Mouse (Mus musculus) stomach, embryonic 14.5 days (tissue): ENCODE data around the gene Lacc1. TPM values are rescaled to one million over a fixed set of nuclear protein-coding genes. Genes with fewer than 3 reads are reported as not detected.
"Not testable (repeated sequence)": the region's sequence is repeated elsewhere in the genome, so short reads cannot be mapped to it uniquely, and the experiment has no call there.

Experiments
- ATAC-seq: fragments of 200-750 bp; cut with Nextera tagmentation; 2 replicates; pipeline ENCODE4 v1.8.0; 2017; ENCODE audit warnings: low read depth, moderate TSS enrichment; ENCODE audit not compliant: insufficient number of reproducible peaks, insufficient read depth, low FRiP score
- H3K27ac ChIP-seq: fragments of 300-500 bp; sonication (generic); 2 replicates; pipeline ENCODE4 v1.5.1; 2014; ENCODE audit warnings: mild to moderate bottlenecking, low read length, moderate library complexity, mixed read lengths
- H3K27me3 ChIP-seq: fragments of 300-500 bp; sonication (generic); 2 replicates; pipeline ENCODE4 v1.6.1; 2014; ENCODE audit warnings: low read length, control low read depth, mixed read lengths; ENCODE audit not compliant: control insufficient read depth, insufficient read depth
- H3K36me3 ChIP-seq: fragments of 300-500 bp; sonication (generic); 2 replicates; pipeline ENCODE4 v1.6.1; 2014; ENCODE audit warnings: mild to moderate bottlenecking, control low read depth, low read length, moderate library complexity, mixed read lengths; ENCODE audit not compliant: control insufficient read depth, insufficient read depth
- H3K4me1 ChIP-seq: fragments of 300-500 bp; sonication (generic); 2 replicates; pipeline ENCODE4 v1.6.1; 2014; ENCODE audit warnings: low read length, control low read depth, mixed read lengths; ENCODE audit not compliant: control insufficient read depth, insufficient read depth
- H3K4me2 ChIP-seq: fragments of 300-500 bp; sonication (generic); replicated peaks from 2 replicates; pipeline ENCODE4 v1.6.1; 2014; ENCODE audit warnings: low read depth, low read length, control low read depth
- H3K4me3 ChIP-seq: fragments of 300-500 bp; sonication (generic); 2 replicates; pipeline ENCODE4 v1.5.1; 2014; ENCODE audit warnings: low read depth, low read length, control low read depth
- H3K9ac ChIP-seq: fragments of 300-500 bp; sonication (generic); replicated peaks from 2 replicates; pipeline ENCODE4 v1.6.1; 2014; ENCODE audit warnings: low read depth, mild to moderate bottlenecking, control low read depth, low read length, moderate library complexity, mixed read lengths
- H3K9me3 ChIP-seq: fragments of 300-500 bp; sonication (generic); 2 replicates; pipeline ENCODE4 v1.6.1; 2016; ENCODE audit warnings: low read depth, low read length, control low read depth; ENCODE audit not compliant: control insufficient read depth
- WGBS: fragments of 180-500 bp; shearing (Covaris S2); extraction: QIAGEN DNeasy Blood & Tissue Kit; methylation state at CpG from one replicate; pipeline ENCODE4 v1.1.7; 2014; 5-methylcytosine and 5-hydroxymethylcytosine counted together
- polyA plus RNA-seq: library from polyadenylated mRNA; unstranded; fragments of >200 nt; fragmentation: Nextera tagmentation; extraction: Ambion mirVana; gene quantifications from 2 replicates; pipeline ENCODE4 v1.2.1, GENCODE M21; 2014

The Lacc1 gene
- polyA plus RNA-seq, 1 experiment from 2014 or later, result 9.0 TPM

- Histone ChIP-seq H3K9ac (no peak overlapping the region), H3K4me3 (no peak overlapping the region), H3K27ac (no peak overlapping the region), H3K4me1 (no peaks in the 10 kb centered on the region; the same call in 1 of the 2 replicates), H3K36me3 (0 out of 2 replicates have a peak, but pooled peaks cover 3% of the 10 kb centered on the region), H3K27me3 (no peaks in the 10 kb centered on the region), H3K4me2 (no peak overlapping the region), H3K9me3 (no peaks in the 10 kb centered on the region)
- 92% methylated on average over 3 of the region's 3 CpGs for WGBS
- no peak for ATAC-seq
Measured at GRCm38 (mm10) chr14:77033391-77033790, 3.3 kb downstream of the Lacc1 start.

- no peak overlapping the region for H3K9ac ChIP-seq
- no peak overlapping the region for H3K4me2 ChIP-seq
- H3K27me3 ChIP-seq, result no peaks in the 10 kb centered on the region
- ATAC-seq, result no peak
- H3K9me3 ChIP-seq, result no peaks in the 10 kb centered on the region
- H3K4me1 ChIP-seq, result no peaks in the 10 kb centered on the region; the same call in 1 of the 2 replicates
- H3K36me3 ChIP-seq, result 0 out of 2 replicates have a peak, but pooled peaks cover 3% of the 10 kb centered on the region
- H3K4me3 ChIP-seq, result no peak overlapping the region
- H3K27ac ChIP-seq, result no peak overlapping the region
- 59% methylated on average over 5 of the region's 5 CpGs for WGBS
Measured at GRCm38 (mm10) chr14:77032433-77032832, 4.3 kb downstream of the Lacc1 start.

- no peaks in the 10 kb centered on the region for H3K27me3 ChIP-seq
- no peak overlapping the region for H3K4me2 ChIP-seq
- no peak for ATAC-seq
- no peak overlapping the region for H3K27ac ChIP-seq
- H3K4me1 ChIP-seq, result no peaks in the 10 kb centered on the region
- 0 out of 2 replicates have a peak, but pooled peaks cover 3% of the 10 kb centered on the region for H3K36me3 ChIP-seq
- H3K9me3 ChIP-seq, result no peaks in the 10 kb centered on the region
- 86% methylated on average over 5 of the region's 5 CpGs for WGBS
- no peak overlapping the region for H3K4me3 ChIP-seq
- H3K9ac ChIP-seq, result no peak overlapping the region
Measured at GRCm38 (mm10) chr14:77030808-77031207, 5.9 kb downstream of the Lacc1 start.

GRCm38 (mm10) chr14:77029319-77030054 is 7.2 kb downstream of the Lacc1 start:
- Histone ChIP-seq H3K9ac (no peak overlapping the region), H3K9me3 (no peaks in the 10 kb centered on the region), H3K4me2 (no peak overlapping the region), H3K27ac (no peak overlapping the region), H3K27me3 (no peaks in the 10 kb centered on the region), H3K4me1 (no peaks in the 10 kb centered on the region), H3K4me3 (no peak overlapping the region), H3K36me3 (0 out of 2 replicates have a peak, but pooled peaks cover 3% of the 10 kb centered on the region)
- no peak for ATAC-seq
- 60% methylated on average over 5 of the region's 5 CpGs for WGBS

GRCm38 (mm10) chr14:77024499-77024898 is 12.2 kb downstream of the Lacc1 start:
- Histone ChIP-seq H3K4me2 (no peak overlapping the region), H3K36me3 (no peaks in the 10 kb centered on the region), H3K27me3 (no peaks in the 10 kb centered on the region), H3K4me3 (no peak overlapping the region), H3K9ac (no peak overlapping the region), H3K9me3 (no peaks in the 10 kb centered on the region), H3K27ac (no peak overlapping the region), H3K4me1 (no peaks in the 10 kb centered on the region)
- ATAC-seq, result no peak
- WGBS, result 83% methylated on average over 3 of the region's 3 CpGs

- ATAC-seq, result no peak
- H3K4me3 ChIP-seq, result no peak overlapping the region
- no peaks in the 10 kb centered on the region for H3K27me3 ChIP-seq
- 66% methylated on average over 6 of the region's 6 CpGs for WGBS
- H3K4me2 ChIP-seq, result peak overlapping the region; percentile 17; the same call in 1 of the 2 replicates
- no peak overlapping the region for H3K9ac ChIP-seq
- H3K27ac ChIP-seq, result no peak overlapping the region
- H3K36me3 ChIP-seq, result no peaks in the 10 kb centered on the region
- H3K4me1 ChIP-seq, result no peaks in the 10 kb centered on the region
- no peaks in the 10 kb centered on the region for H3K9me3 ChIP-seq
Measured at GRCm38 (mm10) chr14:77017211-77017610, 19.5 kb downstream of the Lacc1 start.

- peak overlapping the region; percentile 17; the same call in 1 of the 2 replicates for H3K4me2 ChIP-seq
- not testable (repeated sequence) for H3K36me3 ChIP-seq, H3K27ac ChIP-seq, H3K4me1 ChIP-seq, ATAC-seq, H3K4me3 ChIP-seq, H3K27me3 ChIP-seq, H3K9ac ChIP-seq, H3K9me3 ChIP-seq
- WGBS, result 48% methylated on average over 12 of the region's 12 CpGs
Measured at GRCm38 (mm10) chr14:77016783-77017182, 19.9 kb downstream of the Lacc1 start.

GRCm38 (mm10) chr14:77011804-77012203 is 24.9 kb downstream of the Lacc1 start:
- Histone ChIP-seq H3K9me3 (no peaks in the 10 kb centered on the region), H3K27ac (no peak overlapping the region), H3K4me1 (no peaks in the 10 kb centered on the region), H3K36me3 (no peaks in the 10 kb centered on the region), H3K4me2 (no peak overlapping the region), H3K4me3 (no peak overlapping the region), H3K9ac (no peak overlapping the region), H3K27me3 (no peaks in the 10 kb centered on the region)
- no peak for ATAC-seq
- 10% methylated on average over 3 of the region's 3 CpGs for WGBS
